Mouse (Mus musculus) sigmoid colon, adult 10 weeks (tissue): ENCODE measurements around the gene Fbrs. TPM values are rescaled to one million over a fixed set of nuclear protein-coding genes. Genes with fewer than 3 reads are reported as not detected.

ENCODE experiments used
- polyA plus RNA-seq: library from polyadenylated mRNA; stranded (reverse); fragments of 350-450 nt; fragmentation: Illumina TruSeq; extraction: RNeasy Lipid Tissue Mini Kit (QIAGEN cat#74804); gene quantifications from one replicate; pipeline ENCODE4 v1.2.3, GENCODE M21; 2014; ENCODE audit warnings: low read depth, low replicate concordance

Gene Fbrs
- 9.1 TPM for polyA plus RNA-seq

GRCm38 (mm10) chr7:127478635-127479317 is at the start of gene Fbrs:
Gene Fbrs (plus strand): TSS chr7:127479199.

GRCm38 (mm10) chr7:127448521-127449300 is 30.3 kb upstream of the Fbrs start, which contains the start of gene Zfp689:
Gene Zfp689 (minus strand): TSS chr7:127449158.

DNA sequence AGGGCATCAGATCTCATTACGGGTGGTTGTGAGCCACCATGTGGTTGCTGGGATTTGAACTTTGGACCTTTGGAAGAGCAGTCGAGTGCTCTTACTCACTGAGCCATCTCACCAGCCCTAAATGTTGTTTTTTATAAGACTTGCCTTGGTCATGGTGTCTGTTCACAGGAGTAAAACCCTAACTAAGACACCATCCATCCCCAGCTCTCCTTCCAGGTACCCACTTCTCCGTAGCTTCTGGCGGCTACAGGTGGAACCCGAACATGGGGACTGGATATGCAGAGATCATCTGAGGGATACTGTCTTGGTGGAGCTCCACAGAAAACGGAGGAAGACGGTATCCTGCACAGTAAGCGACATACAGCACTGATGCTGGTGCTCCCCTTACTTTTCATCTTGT is 19.7 kb upstream of the Fbrs start, which contains the start of gene Prr14:
Prr14 (plus strand) TSS at position 301 of the 400 bp plus-strand sequence.

DNA sequence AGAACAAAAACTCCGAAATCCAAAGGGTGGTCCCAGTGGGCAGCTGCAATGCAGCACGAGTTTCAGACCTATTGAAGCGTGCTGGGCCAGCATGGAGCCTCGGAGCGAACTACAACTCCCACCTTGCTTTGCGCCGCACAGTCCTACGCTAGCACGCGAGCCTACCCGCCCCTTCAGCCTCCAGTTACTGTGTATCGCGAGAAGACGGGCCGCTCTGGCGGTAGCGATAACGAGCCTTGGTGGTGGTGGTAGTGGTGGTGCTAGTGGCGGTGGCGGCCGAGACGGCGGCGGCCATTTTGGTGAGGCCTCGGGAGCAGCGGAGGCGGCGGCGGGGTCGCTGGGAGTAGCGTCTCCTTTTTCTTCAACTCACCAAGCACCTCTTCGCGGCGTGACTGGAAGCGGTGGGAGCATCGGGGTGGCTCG is 32.8 kb downstream of the Fbrs start, which contains the start of gene Srcap:
Srcap (plus strand) TSS at position 176 of the 423 bp plus-strand sequence.

GRCm38 (mm10) chr7:127519284-127519683 is 40.3 kb downstream of the Fbrs start, which contains the start of gene Gm42715:
Gene Gm42715 (plus strand): TSS chr7:127519584.

Other genes with a start within 250 kb of the Fbrs start
- 1.8 TPM for gene Zfp553, start 246.1 kb upstream of the Fbrs start, polyA plus RNA-seq
- gene Sept1, start 246.1 kb upstream of the Fbrs start, polyA plus RNA-seq: 1.1 TPM
- gene Zfp771, start 234.9 kb upstream of the Fbrs start, polyA plus RNA-seq: 0.98 TPM
- gene Dctpp1, start 218.5 kb upstream of the Fbrs start, polyA plus RNA-seq: 0.79 TPM
- gene Sephs2, start 205.1 kb upstream of the Fbrs start, polyA plus RNA-seq: 58.2 TPM
- 1.4 TPM for gene Itgal, start 182.9 kb upstream of the Fbrs start, polyA plus RNA-seq
- 3.9 TPM for gene Zfp768, start 133.6 kb upstream of the Fbrs start, polyA plus RNA-seq
- 2.7 TPM for gene Zfp747, start 103.1 kb upstream of the Fbrs start, polyA plus RNA-seq
- gene 9130019O22Rik, start 92.0 kb upstream of the Fbrs start, polyA plus RNA-seq: 2.4 TPM
- 0.88 TPM for gene E430018J23Rik, start 85.6 kb upstream of the Fbrs start, polyA plus RNA-seq
- 4.9 TPM for gene Zfp764, start 72.4 kb upstream of the Fbrs start, polyA plus RNA-seq
- gene Zfp688, start 57.1 kb upstream of the Fbrs start, polyA plus RNA-seq: 3.4 TPM
- 0.95 TPM for gene Zfp689, start 30.0 kb upstream of the Fbrs start, polyA plus RNA-seq
- 23.2 TPM for gene Prr14, start 19.6 kb upstream of the Fbrs start, polyA plus RNA-seq
- 11.2 TPM for gene Srcap, start 32.8 kb downstream of the Fbrs start, polyA plus RNA-seq
- gene Gm42715, start 40.4 kb downstream of the Fbrs start, polyA plus RNA-seq: 8.8 TPM
- gene Tmem265, start 82.2 kb downstream of the Fbrs start, polyA plus RNA-seq: not detected
- gene Phkg2, start 94.1 kb downstream of the Fbrs start, polyA plus RNA-seq: 32.4 TPM
- not detected for gene Ccdc189, start 109.4 kb downstream of the Fbrs start, polyA plus RNA-seq
- gene Rnf40, start 109.6 kb downstream of the Fbrs start, polyA plus RNA-seq: 2.1 TPM
- 6.8 TPM for gene Zfp629, start 136.6 kb downstream of the Fbrs start, polyA plus RNA-seq
- gene Bcl7c, start 229.7 kb downstream of the Fbrs start, polyA plus RNA-seq: 1.0 TPM
- gene Ctf1, start 233.5 kb downstream of the Fbrs start, polyA plus RNA-seq: 2.8 TPM